ENCODE assay signal across 8 mouse cellular contexts in the genomic region with DNA sequence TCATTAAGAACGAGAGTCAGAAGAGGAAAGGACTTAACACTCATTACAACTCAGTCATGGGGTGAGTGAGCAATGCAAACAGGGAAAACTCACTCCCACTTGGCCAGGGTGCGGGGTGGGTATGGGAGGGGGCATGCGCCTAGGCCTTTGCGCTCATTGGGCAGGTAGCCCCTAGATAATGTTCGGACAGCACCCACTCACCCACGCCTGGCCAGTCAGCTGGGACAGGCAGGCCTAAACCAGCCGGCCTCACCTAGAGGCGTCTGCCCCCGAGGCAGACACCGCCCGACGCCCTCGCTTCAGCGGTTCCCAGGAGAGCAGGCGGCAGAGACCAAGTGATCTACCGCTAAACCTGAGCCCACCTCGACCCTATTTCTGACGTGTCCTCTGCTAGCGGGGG. TPM values are rescaled to one million over a fixed set of nuclear protein-coding genes. Genes with fewer than 3 reads are reported as not detected.
DNase-seq lines count a peak whose midpoint lies in the region; ATAC-seq and TF ChIP-seq lines count a peak whose summit lies in the region.

No protein-coding gene starts in this region.

- no peak overlapping the region for H3K27ac ChIP-seq in testis, adult 2 months (ENCODE audit: control insufficient read depth, insufficient read depth, low read depth, low read length)
- no peak overlapping the region for H3K27ac ChIP-seq in forebrain, postnatal 0 days (ENCODE audit: low read depth, low read length)
- H3K27ac ChIP-seq in liver, embryonic 12.5 days = peak overlapping the region; percentile 50
- peak overlapping the region; percentile 88 for H3K27ac ChIP-seq in stomach, embryonic 15.5 days

- no peak for TF ChIP-seq POLR2A in testis, adult 2 months (IDR thresholded peaks at IDR 0.05; ENCODE audit: control insufficient read depth, low read depth, low read length)

- H3K4me3 ChIP-seq in testis, adult 2 months (ENCODE audit: control insufficient read depth, low read depth, low read length) = peak overlapping the region; percentile 71
- peak overlapping the region; percentile 37 for H3K4me3 ChIP-seq in forebrain, postnatal 0 days (ENCODE audit: low read depth, low read length)
- H3K4me3 ChIP-seq in liver, embryonic 12.5 days = peak overlapping the region; percentile 54
- peak overlapping the region; percentile 47 for H3K4me3 ChIP-seq in stomach, embryonic 15.5 days (replicated peaks)

- peaks cover 29% of the 10 kb centered on the region for H3K4me1 ChIP-seq in testis, adult 2 months (ENCODE audit: control insufficient read depth, insufficient read depth, low read length)
- H3K4me1 ChIP-seq in forebrain, postnatal 0 days (ENCODE audit: insufficient read depth) = peaks cover 16% of the 10 kb centered on the region
- peaks cover 54% of the 10 kb centered on the region for H3K4me1 ChIP-seq in liver, embryonic 12.5 days
- H3K4me1 ChIP-seq in stomach, embryonic 15.5 days = peaks cover 23% of the 10 kb centered on the region

- ATAC-seq in forebrain, postnatal 0 days = no peak
- no peak for ATAC-seq in liver, embryonic 12.5 days
- ATAC-seq in stomach, embryonic 15.5 days (ENCODE audit: insufficient read depth, low FRiP score, low read depth) = 0 out of 2 replicates have a peak, but pooled peaks have one; percentile 2

- no peaks in the 10 kb centered on the region; the same call in 1 of the 2 replicates for H3K27me3 ChIP-seq in testis, adult 2 months (ENCODE audit: control insufficient read depth, insufficient read depth, low read length)
- H3K27me3 ChIP-seq in forebrain, postnatal 0 days (ENCODE audit: insufficient read depth, low read length) = peaks cover 53% of the 10 kb centered on the region
- H3K27me3 ChIP-seq in liver, embryonic 12.5 days (replicated peaks) = peaks cover 78% of the 10 kb centered on the region
- peaks cover 30% of the 10 kb centered on the region for H3K27me3 ChIP-seq in stomach, embryonic 15.5 days (replicated peaks)

- no peak overlapping the region for H3K9ac ChIP-seq in forebrain, postnatal 0 days
- H3K9ac ChIP-seq in liver, embryonic 12.5 days = peak overlapping the region; percentile 59
- H3K9ac ChIP-seq in stomach, embryonic 15.5 days = peak overlapping the region; percentile 22; the same call in 1 of the 2 replicates

- DNase-seq in testis, postnatal 10 days (ENCODE audit: low spot score) = no peak
- no peak for DNase-seq in forebrain, postnatal 0 days
- no peak for DNase-seq in left cerebral cortex, postnatal 25 days (ENCODE audit: low spot score in 2 of 2)
- DNase-seq in layer of hippocampus, postnatal 36 days = no peak
- DNase-seq in spleen, postnatal 4 days (ENCODE audit: low spot score in 2 of 2) = no peak

- no peaks in the 10 kb centered on the region; the same call in 1 of the 2 replicates for H3K36me3 ChIP-seq in testis, adult 2 months (ENCODE audit: control insufficient read depth, insufficient read depth, low read length)
- peaks cover 13% of the 10 kb centered on the region for H3K36me3 ChIP-seq in forebrain, postnatal 0 days (ENCODE audit: insufficient read depth)
- H3K36me3 ChIP-seq in liver, embryonic 12.5 days = peaks cover 27% of the 10 kb centered on the region
- peaks cover 12% of the 10 kb centered on the region for H3K36me3 ChIP-seq in stomach, embryonic 15.5 days

- H3K9me3 ChIP-seq in forebrain, postnatal 0 days (ENCODE audit: low read length) = no peaks in the 10 kb centered on the region
- H3K9me3 ChIP-seq in liver, embryonic 12.5 days (replicated peaks) = no peaks in the 10 kb centered on the region
- H3K9me3 ChIP-seq in stomach, embryonic 15.5 days = no peaks in the 10 kb centered on the region

- intact Hi-C loops in left cerebral cortex, postnatal 25 days (cut with DNase I) = loop anchor here (10.0 kb wide), 1 partner anchor 269 kb away; no protein-coding TSS in a partner anchor

- TF ChIP-seq CTCF in testis, adult 2 months (IDR thresholded peaks at IDR 0.05; ENCODE audit: control insufficient read depth, insufficient read depth, insufficient replicate concordance, low read depth, low read length) = no peak
- no peak for TF ChIP-seq CTCF in forebrain, postnatal 0 days (IDR thresholded peaks at IDR 0.05; ENCODE audit: low read depth)

- WGBS in forebrain, postnatal 0 days = 10% methylated on average over 19 of the region's 19 CpGs
- 5% methylated on average over 19 of the region's 19 CpGs for WGBS in liver, embryonic 12.5 days (ENCODE audit: insufficient replicate concordance)
- WGBS in stomach, embryonic 15.5 days = 7% methylated on average over 19 of the region's 19 CpGs

- H3K4me2 ChIP-seq in forebrain, postnatal 0 days (ENCODE audit: low read depth) = peak overlapping the region; percentile 88
- peak overlapping the region; percentile 66 for H3K4me2 ChIP-seq in liver, embryonic 12.5 days
- H3K4me2 ChIP-seq in stomach, embryonic 15.5 days = peak overlapping the region; percentile 86

RNA-seq across cellular contexts. Expression of gene Esrp2, which starts 1.1 kb away (rescaled TPM):
- polyA plus RNA-seq in testis, adult 2 months (2012; rRNA removed) = 0.84 and 1.8 TPM in 2 replicates
- total RNA-seq in forebrain, postnatal 0 days (2014; rRNA removed) = 0.14 TPM in 1 of 2 replicates, not detected in the other
- polyA plus RNA-seq in forebrain, postnatal 0 days (2015; fragmentation: Nextera tagmentation; extraction: Ambion mirVana) = not detected in 2 replicates
- polyA plus RNA-seq in liver, embryonic 12.5 days (2016; fragmentation: Nextera tagmentation; extraction: Ambion mirVana) = 6.6 and 7.9 TPM in 2 replicates
- 45.8 and 46.1 TPM in 2 replicates for polyA plus RNA-seq in stomach, embryonic 15.5 days (2015; fragmentation: Nextera tagmentation; extraction: Ambion mirVana)
- not detected for total RNA-seq in left cerebral cortex, postnatal 25 days (2021)
- not detected for total RNA-seq in layer of hippocampus, postnatal 36 days (2021)

RNA-seq across cellular contexts. Expression of gene Pla2g15, which starts 14.5 kb away (rescaled TPM):
- 1.9 and 2.6 TPM in 2 replicates for polyA plus RNA-seq in testis, adult 2 months (2012; rRNA removed)
- 16.0 and 17.8 TPM in 2 replicates for total RNA-seq in forebrain, postnatal 0 days (2014; rRNA removed)
- 11.7 and 15.6 TPM in 2 replicates for polyA plus RNA-seq in forebrain, postnatal 0 days (2015; fragmentation: Nextera tagmentation; extraction: Ambion mirVana)
- polyA plus RNA-seq in liver, embryonic 12.5 days (2016; fragmentation: Nextera tagmentation; extraction: Ambion mirVana) = 9.8 TPM in 2 replicates
- polyA plus RNA-seq in stomach, embryonic 15.5 days (2015; fragmentation: Nextera tagmentation; extraction: Ambion mirVana) = 11.9 and 12.3 TPM in 2 replicates
- total RNA-seq in left cerebral cortex, postnatal 25 days (2021) = 10 to 100 TPM; 25.4 to 27.5 TPM
- total RNA-seq in layer of hippocampus, postnatal 36 days (2021) = 10 to 100 TPM; 23.8 to 26.0 TPM

RNA-seq across cellular contexts. Expression of gene Slc7a6, which starts 33.0 kb away (rescaled TPM):
- polyA plus RNA-seq in testis, adult 2 months (2012; rRNA removed) = 54.1 and 69.5 TPM in 2 replicates
- 29.9 and 43.6 TPM in 2 replicates for total RNA-seq in forebrain, postnatal 0 days (2014; rRNA removed)
- 48.9 and 50.8 TPM in 2 replicates for polyA plus RNA-seq in forebrain, postnatal 0 days (2015; fragmentation: Nextera tagmentation; extraction: Ambion mirVana)
- polyA plus RNA-seq in liver, embryonic 12.5 days (2016; fragmentation: Nextera tagmentation; extraction: Ambion mirVana) = 17.4 and 22.2 TPM in 2 replicates
- 39.8 and 47.3 TPM in 2 replicates for polyA plus RNA-seq in stomach, embryonic 15.5 days (2015; fragmentation: Nextera tagmentation; extraction: Ambion mirVana)
- total RNA-seq in left cerebral cortex, postnatal 25 days (2021) = 10 to 100 TPM; 27.6 to 32.4 TPM
- 10 to 100 TPM; 22.2 to 32.7 TPM for total RNA-seq in layer of hippocampus, postnatal 36 days (2021)

Comparison
In these comparisons a context has a peak if more than half of its experiments do, and no peak if none do; other contexts are left out.
1. H3K27ac ChIP-seq: peak in liver, embryonic 12.5 days (single experiment) and stomach, embryonic 15.5 days (single experiment); none in testis, adult 2 months (single experiment) and forebrain, postnatal 0 days (single experiment).
2. Peak in every context shown above with its lines, with median percentiles within 50 percentile points of each other: H3K4me3 ChIP-seq and H3K4me2 ChIP-seq.